Mouse (Mus musculus) liver, postnatal 0 days (tissue): ENCODE measurements around the gene Nod2.

Experiments
- CTCF ChIP-seq: sonication (generic); IDR thresholded peaks from 2 replicates; pipeline ENCODE4 v1.5.1; 2016; ENCODE audit warnings: antibody characterized with exemption, low read depth
- EP300 ChIP-seq: IDR thresholded peaks from 2 replicates; pipeline ENCODE4 v1.6.1; 2016; ENCODE audit warnings: antibody characterized with exemption, low read depth, mild to moderate bottlenecking

DNA sequence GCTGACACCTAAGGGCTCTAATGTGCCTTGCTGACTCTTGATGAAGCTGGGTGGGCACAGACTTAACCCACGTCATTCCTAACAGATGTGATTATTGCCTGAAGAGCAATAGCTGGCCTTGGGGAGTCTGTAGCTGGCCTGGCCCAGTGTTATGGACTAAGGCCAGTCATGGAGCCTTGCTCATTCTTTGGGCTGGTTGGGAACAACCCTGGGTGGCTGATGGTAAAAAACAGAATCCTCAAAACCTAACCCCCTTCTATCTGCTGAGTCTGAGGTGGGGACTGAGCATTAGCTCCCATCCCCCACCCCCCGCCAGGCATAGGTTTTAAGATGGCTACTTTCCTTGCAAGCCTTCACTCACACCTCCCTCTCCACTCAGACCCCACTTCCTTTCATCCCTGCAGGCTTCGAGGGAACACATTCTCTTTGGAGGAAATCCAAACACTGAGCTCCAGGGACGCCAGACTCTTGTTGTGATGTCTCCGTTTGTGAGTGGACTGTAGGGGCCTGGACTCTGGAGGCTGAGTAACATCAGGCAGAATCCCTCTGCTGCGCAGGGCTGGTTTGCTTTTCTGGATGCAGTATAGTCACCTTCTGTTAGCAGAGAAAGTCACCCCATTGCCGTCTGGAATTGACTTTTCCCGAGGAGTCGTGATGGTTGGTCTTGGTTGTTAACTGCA lies 39.3 kb downstream of the Nod2 start:
- no peak for TF ChIP-seq CTCF
- no peak for TF ChIP-seq EP300
